Mouse (Mus musculus): ENCODE results near the gene Rpl13a. TPM values are rescaled to one million over a fixed set of nuclear protein-coding genes. Genes with fewer than 3 reads are reported as not detected.
"Not testable (repeated sequence)": the region's sequence is repeated elsewhere in the genome, so short reads cannot be mapped to it uniquely, and the experiment has no call there.

Gene Rpl13a
- polyA plus RNA-seq, 1 experiment from 2014 or later = 1,210 TPM

DNA sequence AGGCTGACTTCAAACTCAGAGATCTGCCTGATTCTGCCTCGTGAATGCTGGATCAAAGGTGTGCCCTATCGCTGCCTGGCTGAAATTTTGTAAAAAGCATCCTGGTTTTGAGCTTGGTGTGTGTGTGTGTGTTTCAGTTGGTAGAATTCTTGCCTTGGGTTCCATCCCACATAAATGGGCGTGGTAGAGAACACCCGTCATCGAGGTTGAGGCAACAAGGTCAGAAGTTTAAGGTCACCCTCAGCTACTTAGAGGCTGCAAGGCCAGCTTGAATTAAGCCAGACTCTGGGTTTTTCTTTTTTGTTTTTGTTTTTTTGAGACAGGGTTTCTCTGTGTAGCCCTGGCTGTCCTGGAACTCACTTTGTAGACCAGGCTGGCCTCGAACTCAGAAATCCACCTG is 10.2 kb downstream of the Rpl13a start:
- Histone ChIP-seq H3K36me3 (peaks cover 58% of the 10 kb centered on the region), H3K4me3 (no peak overlapping the region), H3K27me3 (ENCODE audit: low read depth, poor library complexity, severe bottlenecking) (no peaks in the 10 kb centered on the region), H3K9me3 (replicated peaks) (no peaks in the 10 kb centered on the region), H3K27ac (no peak overlapping the region), H3K4me1 (peaks cover 27% of the 10 kb centered on the region)
- WGBS = 90% methylated on average over 6 of the region's 6 CpGs
- DNase-seq (ENCODE audit: low spot score) = no peak

GRCm38 (mm10) chr7:45117566-45117965 is 11.0 kb downstream of the Rpl13a start:
- H3K4me1 ChIP-seq = peaks cover 19% of the 10 kb centered on the region
- H3K27me3 ChIP-seq (ENCODE audit: low read depth, poor library complexity, severe bottlenecking) = no peaks in the 10 kb centered on the region
- H3K27ac ChIP-seq = no peak overlapping the region
- peaks cover 51% of the 10 kb centered on the region for H3K36me3 ChIP-seq
- WGBS = 84% methylated on average over 8 of the region's 8 CpGs
- H3K4me3 ChIP-seq = no peak overlapping the region
- DNase-seq (ENCODE audit: low spot score) = no peak
- H3K9me3 ChIP-seq (replicated peaks) = no peaks in the 10 kb centered on the region

GRCm38 (mm10) chr7:45113476-45113875 is 15.1 kb downstream of the Rpl13a start:
- no peaks in the 10 kb centered on the region for H3K9me3 ChIP-seq (replicated peaks)
- 87% methylated on average over 2 of the region's 2 CpGs for WGBS
- H3K36me3 ChIP-seq = peaks cover 10% of the 10 kb centered on the region
- no peak overlapping the region for H3K27ac ChIP-seq
- H3K4me1 ChIP-seq = peaks cover 4% of the 10 kb centered on the region; the same call in 1 of the 2 replicates
- DNase-seq (ENCODE audit: low spot score) = no peak
- no peaks in the 10 kb centered on the region for H3K27me3 ChIP-seq (ENCODE audit: low read depth, poor library complexity, severe bottlenecking)
- H3K4me3 ChIP-seq = no peak overlapping the region

- 59% methylated on average over 3 of the region's 3 CpGs for WGBS
- no peak overlapping the region for H3K27ac ChIP-seq
Measured at GRCm38 (mm10) chr7:45112529-45112928, 16.0 kb downstream of the Rpl13a start.

DNA sequence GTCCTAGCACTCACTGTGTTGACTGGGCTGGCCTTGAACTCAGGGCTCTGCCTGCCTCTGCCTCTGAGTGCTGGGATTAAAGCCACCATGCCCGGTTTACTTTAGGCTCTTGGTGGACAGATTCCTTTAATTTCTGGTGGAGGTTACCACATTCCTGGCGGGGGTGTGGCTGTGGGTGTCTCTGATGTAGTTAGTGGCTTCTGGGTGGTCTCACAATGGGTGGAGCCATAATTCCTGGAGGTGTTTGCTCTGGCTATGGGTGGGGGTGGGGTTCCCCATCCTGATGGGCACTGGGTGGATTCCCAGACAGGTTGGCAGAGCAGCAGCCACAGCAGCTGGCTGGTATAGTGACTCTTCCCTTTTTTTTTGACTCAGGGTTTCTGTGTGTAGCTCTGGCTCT is 16.6 kb downstream of the Rpl13a start:
- Histone ChIP-seq H3K4me3 (no peak overlapping the region), H3K9me3 (replicated peaks) (no peaks in the 10 kb centered on the region), H3K27me3 (ENCODE audit: low read depth, poor library complexity, severe bottlenecking) (no peaks in the 10 kb centered on the region), H3K4me1 (peaks cover 4% of the 10 kb centered on the region; the same call in 1 of the 2 replicates), H3K27ac (no peak overlapping the region), H3K36me3 (no peaks in the 10 kb centered on the region)
- DNase-seq (ENCODE audit: low spot score) = no peak
- 60% methylated on average over 2 of the region's 2 CpGs for WGBS

More at GRCm38 (mm10) chr7:45112529-45112928, 16.0 kb downstream of the Rpl13a start:
- H3K4me1 ChIP-seq = peaks cover 4% of the 10 kb centered on the region; the same call in 1 of the 2 replicates
- no peaks in the 10 kb centered on the region for H3K27me3 ChIP-seq (ENCODE audit: low read depth, poor library complexity, severe bottlenecking)
- DNase-seq (ENCODE audit: low spot score) = no peak
- H3K9me3 ChIP-seq (replicated peaks) = no peaks in the 10 kb centered on the region
- H3K36me3 ChIP-seq = peaks cover under 1% of the 10 kb centered on the region
- H3K4me3 ChIP-seq = no peak overlapping the region

- H3K4me3 ChIP-seq = not testable (repeated sequence)
- 93% methylated on average over 4 of the region's 4 CpGs for WGBS
Measured at GRCm38 (mm10) chr7:45110089-45110488, 18.5 kb downstream of the Rpl13a start.

GRCm38 (mm10) chr7:45107052-45107645 is 21.4 kb downstream of the Rpl13a start:
- Histone ChIP-seq H3K4me3 (no peak overlapping the region), H3K27me3 (ENCODE audit: low read depth, poor library complexity, severe bottlenecking) (no peaks in the 10 kb centered on the region), H3K36me3 (no peaks in the 10 kb centered on the region), H3K27ac (peak overlapping the region; percentile 65; the same call in 1 of the 2 replicates), H3K9me3 (replicated peaks) (no peaks in the 10 kb centered on the region), H3K4me1 (peaks cover 29% of the 10 kb centered on the region)
- no peak for DNase-seq (ENCODE audit: low spot score)
- 61% methylated on average over 5 of the region's 5 CpGs for WGBS

More at GRCm38 (mm10) chr7:45110089-45110488, 18.5 kb downstream of the Rpl13a start:
- not testable (repeated sequence) for H3K9me3 ChIP-seq (replicated peaks); H3K27ac ChIP-seq; H3K27me3 ChIP-seq (ENCODE audit: low read depth, poor library complexity, severe bottlenecking); DNase-seq (ENCODE audit: low spot score); H3K36me3 ChIP-seq
- H3K4me1 ChIP-seq = peaks cover 16% of the 10 kb centered on the region

GRCm38 (mm10) chr7:45106441-45106840 is 22.1 kb downstream of the Rpl13a start:
- H3K9me3 ChIP-seq (replicated peaks) = no peaks in the 10 kb centered on the region
- H3K27me3 ChIP-seq (ENCODE audit: low read depth, poor library complexity, severe bottlenecking) = no peaks in the 10 kb centered on the region
- H3K4me3 ChIP-seq = no peak overlapping the region
- WGBS = 50% methylated on average over 6 of the region's 6 CpGs
- no peak for DNase-seq (ENCODE audit: low spot score)
- peaks cover 29% of the 10 kb centered on the region for H3K4me1 ChIP-seq
- peak overlapping the region; percentile 65; the same call in 1 of the 2 replicates for H3K27ac ChIP-seq
- H3K36me3 ChIP-seq = no peaks in the 10 kb centered on the region

DNA sequence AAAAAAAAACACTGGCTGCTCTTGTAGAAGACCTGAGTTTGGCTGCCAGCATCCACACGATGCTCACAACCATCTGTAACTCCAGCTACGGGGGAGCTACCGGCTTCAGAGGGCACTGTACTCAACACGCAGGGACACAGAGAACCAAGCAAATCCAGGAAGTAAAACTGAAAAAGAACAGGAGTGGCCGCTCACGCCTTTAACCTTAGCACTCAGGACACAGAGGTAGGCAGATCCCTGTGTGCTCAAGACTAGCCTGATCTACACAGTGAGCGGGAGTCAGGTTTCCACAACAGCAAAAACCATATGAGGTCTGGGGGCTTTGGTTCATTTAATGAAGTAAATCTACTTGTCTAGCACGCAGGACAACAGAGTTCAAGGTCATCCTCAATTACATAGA is 23.1 kb downstream of the Rpl13a start:
- Histone ChIP-seq H3K4me3 (no peak overlapping the region), H3K27me3 (ENCODE audit: low read depth, poor library complexity, severe bottlenecking) (no peaks in the 10 kb centered on the region), H3K9me3 (replicated peaks) (no peaks in the 10 kb centered on the region), H3K36me3 (no peaks in the 10 kb centered on the region), H3K27ac (peak overlapping the region; percentile 30; the same call in 1 of the 2 replicates), H3K4me1 (peaks cover 29% of the 10 kb centered on the region)
- DNase-seq (ENCODE audit: low spot score) = no peak
- 81% methylated on average over 8 of the region's 8 CpGs for WGBS

GRCm38 (mm10) chr7:45104941-45105340 is 23.6 kb downstream of the Rpl13a start:
- H3K4me3 ChIP-seq = no peak overlapping the region
- no peaks in the 10 kb centered on the region for H3K27me3 ChIP-seq (ENCODE audit: low read depth, poor library complexity, severe bottlenecking)
- no peak for DNase-seq (ENCODE audit: low spot score)
- no peaks in the 10 kb centered on the region for H3K36me3 ChIP-seq
- 83% methylated on average over 5 of the region's 5 CpGs for WGBS
- H3K4me1 ChIP-seq = peaks cover 29% of the 10 kb centered on the region
- peak overlapping the region; percentile 30; the same call in 1 of the 2 replicates for H3K27ac ChIP-seq
- H3K9me3 ChIP-seq (replicated peaks) = no peaks in the 10 kb centered on the region

DNA sequence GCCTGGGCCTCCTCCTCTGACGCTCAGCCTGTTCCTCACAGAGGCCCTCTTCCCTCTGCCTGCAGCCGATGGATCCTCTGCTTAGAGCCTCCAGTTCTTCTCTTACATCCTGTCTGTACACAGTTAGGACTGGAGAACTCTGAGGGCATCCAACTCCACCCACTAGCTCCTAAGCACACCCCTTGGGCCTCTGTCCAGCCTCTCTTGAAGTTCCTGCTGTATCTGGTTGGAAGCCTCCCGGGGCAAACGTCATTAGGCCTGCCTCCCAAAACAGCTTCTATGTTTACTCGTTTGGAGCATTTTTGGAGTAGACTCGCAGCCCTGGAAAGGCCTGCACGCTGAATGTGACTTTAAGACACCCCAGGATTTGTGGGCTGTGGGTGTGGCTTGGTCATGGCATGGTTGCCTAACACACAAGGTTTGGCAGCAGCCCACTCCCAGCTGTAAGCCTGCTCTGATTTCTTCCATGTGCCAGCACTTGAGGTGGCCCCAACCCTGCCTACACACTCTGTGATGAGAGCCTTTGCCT is 24.8 kb downstream of the Rpl13a start, which contains the start of gene Fcgrt:
Gene Fcgrt (minus strand): TSS at position 200 of the 529 bp plus-strand sequence.
- H3K27me3 ChIP-seq (ENCODE audit: low read depth, poor library complexity, severe bottlenecking) = no peaks in the 10 kb centered on the region
- no peaks in the 10 kb centered on the region for H3K36me3 ChIP-seq
- DNase-seq (ENCODE audit: low spot score) = no peak
- H3K4me1 ChIP-seq = peaks cover 29% of the 10 kb centered on the region
- 54% methylated on average over 7 of the region's 7 CpGs for WGBS
- H3K27ac ChIP-seq = peak within 1 kb of the TSS; percentile 78
- H3K9me3 ChIP-seq (replicated peaks) = no peaks in the 10 kb centered on the region
- peak within 1 kb of the TSS; percentile 16; the same call in 1 of the 2 replicates for H3K4me3 ChIP-seq

GRCm38 (mm10) chr7:45102940-45103585 is 25.5 kb downstream of the Rpl13a start:
- H3K4me3 ChIP-seq = no peak overlapping the region
- WGBS = 78% methylated on average over 9 of the region's 9 CpGs
- H3K27ac ChIP-seq = peak overlapping the region; percentile 78
- H3K9me3 ChIP-seq (replicated peaks) = no peaks in the 10 kb centered on the region
- no peaks in the 10 kb centered on the region for H3K27me3 ChIP-seq (ENCODE audit: low read depth, poor library complexity, severe bottlenecking)
- H3K4me1 ChIP-seq = peaks cover 29% of the 10 kb centered on the region
- DNase-seq (ENCODE audit: low spot score) = no peak
- H3K36me3 ChIP-seq = no peaks in the 10 kb centered on the region

DNA sequence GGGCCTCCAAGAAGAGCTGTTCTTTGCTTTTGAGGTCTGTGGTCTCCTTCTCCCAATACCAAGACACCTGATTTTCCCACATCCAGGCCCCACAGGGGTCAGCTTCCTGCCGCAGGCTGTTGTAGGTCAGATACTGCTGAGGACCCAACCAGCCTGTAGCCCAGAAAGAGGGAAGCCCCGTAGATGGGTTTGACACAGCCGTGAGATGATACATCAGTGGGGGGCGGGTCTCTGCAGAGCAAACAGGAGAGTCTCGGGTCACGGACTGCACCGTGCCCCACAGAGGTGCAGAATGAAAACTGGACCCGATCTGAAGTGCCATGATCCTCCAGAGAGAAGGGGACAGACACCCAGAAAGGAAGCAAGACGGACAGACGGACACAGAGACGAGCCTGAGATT is 26.1 kb downstream of the Rpl13a start:
- 91% methylated on average over 11 of the region's 11 CpGs for WGBS
- Histone ChIP-seq H3K9me3 (replicated peaks) (no peaks in the 10 kb centered on the region), H3K4me3 (no peak overlapping the region), H3K36me3 (no peaks in the 10 kb centered on the region), H3K27me3 (ENCODE audit: low read depth, poor library complexity, severe bottlenecking) (no peaks in the 10 kb centered on the region), H3K4me1 (peaks cover 31% of the 10 kb centered on the region), H3K27ac (no peak overlapping the region; the same call in 1 of the 2 replicates)
- DNase-seq (ENCODE audit: low spot score) = no peak
